In genomic region chr16:32002509-32003477, GRCm38 (mm10) we compare ENCODE assay signal across 8 mouse cellular contexts. TPM values are rescaled to one million over a fixed set of nuclear protein-coding genes. Genes with fewer than 3 reads are reported as not detected.
DNase-seq lines count a peak whose midpoint lies in the region; ATAC-seq and TF ChIP-seq lines count a peak whose summit lies in the region.

Senp5 (minus strand) TSS chr16:32003287.

- peak; percentile 94 for TF ChIP-seq POLR2A in cortical plate, adult 2 months (IDR thresholded peaks at IDR 0.05; ENCODE audit: extremely low read depth, insufficient read depth, low read length)

- H3K4me1 ChIP-seq in cortical plate, adult 2 months (ENCODE audit: control insufficient read depth, insufficient read depth, low read length) = peaks cover 6% of the 10 kb centered on the region; the same call in 1 of the 2 replicates
- peaks cover 34% of the 10 kb centered on the region for H3K4me1 ChIP-seq in megakaryocyte, embryonic 14.5 days

- peak; percentile 75 to 84 for DNase-seq in gastrocnemius, adult 8-10 months (ENCODE audit: low spot score in 2 of 2)
- peak; percentile 60 for DNase-seq in hindlimb bud, embryonic 11.5 days (ENCODE audit: extremely low spot score, low read depth, low spot score)
- peak; percentile 77 to 87 for DNase-seq in left cerebral cortex, adult 8-10 months (ENCODE audit: low spot score in 2 of 2)
- peak; percentile 95 for DNase-seq in right cerebral cortex, postnatal 10 days (ENCODE audit: low spot score in 2 of 2)
- DNase-seq in urinary bladder, postnatal 25 days (ENCODE audit: low spot score) = peak; percentile 87

- no peaks in the 10 kb centered on the region for H3K27me3 ChIP-seq in megakaryocyte, embryonic 14.5 days (replicated peaks)

- no peaks in the 10 kb centered on the region for H3K9me3 ChIP-seq in megakaryocyte, embryonic 14.5 days

- H3K4me3 ChIP-seq in cortical plate, adult 2 months (ENCODE audit: insufficient read depth, low read length) = peak within 1 kb of the TSS; percentile 51
- H3K4me3 ChIP-seq in megakaryocyte, embryonic 14.5 days (replicated peaks) = peak within 1 kb of the TSS; percentile 98

- peaks cover 24% of the 10 kb centered on the region for H3K36me3 ChIP-seq in megakaryocyte, embryonic 14.5 days (replicated peaks; ENCODE audit: low read length)

- peak within 1 kb of the TSS; percentile 2; the same call in 1 of the 2 replicates for H3K27ac ChIP-seq in cortical plate, adult 2 months (ENCODE audit: insufficient read depth, low read length)

- no peak for TF ChIP-seq CTCF in cortical plate, adult 2 months (IDR thresholded peaks at IDR 0.05; ENCODE audit: extremely low read depth, insufficient read depth, low read length)

- peak; percentile 99 for ATAC-seq in activated CD4-positive, CD25-positive, alpha-beta regulatory T cell, adult 4 months

RNA-seq across cellular contexts. Expression of gene Senp5, which starts in this region (rescaled TPM):
- polyA plus RNA-seq in activated CD4-positive, CD25-positive, alpha-beta regulatory T cell, adult 4 months (2017; shearing (Covaris generic)) = 1 to 10 TPM; 9.4 to 9.5 TPM
- polyA plus RNA-seq in cortical plate, adult 2 months (2012; rRNA removed) = 22.0 and 23.2 TPM in 2 replicates
- 10 to 100 TPM; 10.2 to 14.7 (median 11.8) TPM for total RNA-seq in gastrocnemius, adult 8-10 months (2022)
- 10 to 100 TPM; 43.3 to 47.8 (median 44.2) TPM for total RNA-seq in left cerebral cortex, adult 8-10 months (2022)
- 1.5 and 1.9 TPM in 2 replicates for polyA plus RNA-seq in megakaryocyte, embryonic 14.5 days (2012; ENCODE audit: insufficient read depth, low replicate concordance)

Comparison
In these comparisons a context has a peak if more than half of its experiments do, and no peak if none do; other contexts are left out.
1. Peak in every context shown above with its lines: DNase-seq, ATAC-seq, H3K4me3 ChIP-seq and H3K27ac ChIP-seq.